Mouse (Mus musculus) lung, postnatal 0 days (tissue): ENCODE data around the gene Gm49450. TPM values are rescaled to one million over a fixed set of nuclear protein-coding genes. Genes with fewer than 3 reads are reported as not detected.
"Not testable (repeated sequence)": the region's sequence is repeated elsewhere in the genome, so short reads cannot be mapped to it uniquely, and the experiment has no call there.

Experiments used
- ATAC-seq: fragments of 200-750 bp; cut with Nextera tagmentation; 2 replicates; pipeline ENCODE4 v1.8.0; 2017; ENCODE audit warnings: moderate library complexity
- DNase-seq: peaks from one replicate; pipeline ENCODE4 v3.0.0-alpha.2; 2016; ENCODE audit warnings: low spot score
- H3K27ac ChIP-seq: fragments of 300-500 bp; sonication (generic); 2 replicates; pipeline ENCODE4 v1.5.1; 2014; ENCODE audit warnings: antibody characterized with exemption, mild to moderate bottlenecking, low read length, mixed read lengths
- H3K27me3 ChIP-seq: fragments of 300-500 bp; sonication (generic); replicated peaks from 2 replicates; pipeline ENCODE4 v1.6.1; 2014; ENCODE audit warnings: low read length, mixed read lengths; ENCODE audit not compliant: insufficient read depth
- H3K36me3 ChIP-seq: fragments of 300-500 bp; sonication (generic); 2 replicates; pipeline ENCODE4 v1.6.1; 2014; ENCODE audit warnings: low read length, mixed read lengths; ENCODE audit not compliant: insufficient read depth
- H3K4me1 ChIP-seq: fragments of 300-500 bp; sonication (generic); 2 replicates; pipeline ENCODE4 v1.6.1; 2014; ENCODE audit warnings: antibody characterized with exemption, low read depth, low read length, mixed read lengths; ENCODE audit not compliant: insufficient read depth
- H3K4me2 ChIP-seq: fragments of 300-500 bp; sonication (generic); replicated peaks from 2 replicates; pipeline ENCODE4 v1.6.1; 2014; ENCODE audit warnings: low read depth, mild to moderate bottlenecking, low read length, moderate library complexity, mixed read lengths
- H3K4me3 ChIP-seq: fragments of 300-500 bp; sonication (generic); 2 replicates; pipeline ENCODE4 v1.5.1; 2014; ENCODE audit warnings: low read depth, low read length
- H3K9ac ChIP-seq: fragments of 300-500 bp; sonication (generic); replicated peaks from 2 replicates; pipeline ENCODE4 v1.6.1; 2014; ENCODE audit warnings: low read depth, mild to moderate bottlenecking
- H3K9me3 ChIP-seq: fragments of 300-500 bp; sonication (generic); 2 replicates; pipeline ENCODE4 v1.6.1; 2016; ENCODE audit warnings: low read length, mixed read lengths
- CTCF ChIP-seq: IDR thresholded peaks from 2 replicates; pipeline ENCODE4 v1.5.1; 2016; ENCODE audit warnings: antibody characterized with exemption, mild to moderate bottlenecking
- EP300 ChIP-seq: IDR thresholded peaks from 2 replicates; pipeline ENCODE4 v1.6.1; 2016; ENCODE audit warnings: antibody characterized with exemption, mild to moderate bottlenecking, control low read depth
- WGBS: fragments of 180-500 bp; shearing (Covaris S2); extraction: QIAGEN DNeasy Blood & Tissue Kit; methylation state at CpG from one replicate; pipeline ENCODE4 v1.1.7; 2014; 5-methylcytosine and 5-hydroxymethylcytosine counted together
- polyA plus RNA-seq: library from polyadenylated mRNA; unstranded; fragments of >200 nt; fragmentation: Nextera tagmentation; extraction: Ambion mirVana; gene quantifications from 2 replicates; pipeline ENCODE4 v1.2.1, GENCODE M21; 2015

Gm49450 gene
- polyA plus RNA-seq, 1 experiment from 2014 or later: not detected

GRCm38 (mm10) chr15:98928598-98929240 is 24.6 kb downstream of the Gm49450 start:
- Histone ChIP-seq H3K27ac (no peak overlapping the region), H3K4me2 (0 out of 2 replicates have a peak overlapping the region, but pooled peaks have one; percentile 11), H3K36me3 (no peaks in the 10 kb centered on the region), H3K4me1 (no peaks in the 10 kb centered on the region; the same call in 1 of the 2 replicates), H3K9me3 (no peaks in the 10 kb centered on the region), H3K9ac (no peak overlapping the region), H3K27me3 (no peaks in the 10 kb centered on the region), H3K4me3 (no peak overlapping the region)
- 12% methylated on average over 13 of the region's 13 CpGs for WGBS
- DNase-seq (peak; percentile 96), ATAC-seq (peak; percentile 83)
- peak; percentile 85 for TF ChIP-seq CTCF
- no peak for TF ChIP-seq EP300

- DNase-seq: no peak
- WGBS: 71% methylated on average over 5 of the region's 5 CpGs
- Histone ChIP-seq H3K4me1 (no peaks in the 10 kb centered on the region), H3K4me2 (no peak overlapping the region), H3K9ac (no peak overlapping the region), H3K36me3 (no peaks in the 10 kb centered on the region), H3K4me3 (no peak overlapping the region), H3K27me3 (no peaks in the 10 kb centered on the region), H3K9me3 (no peaks in the 10 kb centered on the region), H3K27ac (no peak overlapping the region)
- TF ChIP-seq EP300 (no peak), CTCF (no peak)
- no peak for ATAC-seq
Measured at GRCm38 (mm10) chr15:98927566-98927965, 25.8 kb downstream of the Gm49450 start.

DNA sequence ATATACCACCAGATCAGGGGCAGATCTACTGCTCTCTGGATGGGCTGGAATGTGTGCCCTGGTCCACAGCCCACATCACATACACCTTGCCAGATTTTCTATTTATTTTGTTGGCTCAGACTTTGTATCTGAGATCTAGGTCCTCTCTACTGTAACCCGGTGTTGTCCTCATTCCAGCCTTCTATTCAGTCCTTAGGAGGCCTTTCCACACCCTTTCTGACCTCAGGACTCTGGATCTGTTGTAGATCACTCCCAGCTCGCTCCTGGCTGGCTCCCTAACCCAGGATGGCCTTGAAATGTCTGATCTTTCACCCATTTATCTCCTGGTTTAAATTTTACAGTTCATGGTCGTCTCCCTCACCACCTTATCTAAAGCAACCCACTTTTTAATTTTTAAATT is 28.7 kb downstream of the Gm49450 start:
- DNase-seq (no peak), ATAC-seq (no peak)
- no peaks in the 10 kb centered on the region for H3K9me3 ChIP-seq
- 49% methylated on average over 3 of the region's 3 CpGs for WGBS
- no peak overlapping the region for H3K27ac ChIP-seq
- no peak overlapping the region for H3K4me3 ChIP-seq
- no peaks in the 10 kb centered on the region for H3K36me3 ChIP-seq
- no peaks in the 10 kb centered on the region for H3K4me1 ChIP-seq
- TF ChIP-seq EP300: no peak
- TF ChIP-seq CTCF: no peak
- no peaks in the 10 kb centered on the region for H3K27me3 ChIP-seq
- H3K9ac ChIP-seq: no peak overlapping the region
- H3K4me2 ChIP-seq: no peak overlapping the region

DNA sequence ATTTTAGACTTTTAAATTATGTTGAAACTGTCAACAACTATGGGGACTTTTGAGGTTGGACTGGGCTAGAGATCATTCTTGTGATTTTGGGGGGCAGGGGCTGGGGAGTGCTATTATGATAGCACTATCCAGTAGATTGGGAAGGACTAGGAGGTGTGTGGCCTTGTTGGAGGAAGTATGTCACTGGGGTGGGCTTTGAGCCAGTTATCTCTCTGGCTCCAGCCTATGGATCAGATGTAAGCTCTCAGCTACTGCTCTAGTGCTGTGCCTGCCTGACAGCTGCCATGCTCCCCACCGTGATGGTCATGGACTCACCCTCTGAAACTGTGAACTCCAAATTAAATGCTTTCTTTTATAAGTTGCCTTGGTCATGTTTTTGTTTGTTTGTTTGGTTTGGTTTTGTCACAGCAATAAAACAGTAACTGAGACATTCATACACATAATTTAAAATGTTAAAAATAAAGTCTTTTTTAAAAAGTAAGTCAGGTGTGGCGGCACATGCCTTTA is 30.3 kb downstream of the Gm49450 start:
- no peaks in the 10 kb centered on the region for H3K9me3 ChIP-seq
- no peaks in the 10 kb centered on the region for H3K4me1 ChIP-seq
- TF ChIP-seq CTCF (no peak), EP300 (no peak)
- H3K9ac ChIP-seq: no peak overlapping the region
- H3K36me3 ChIP-seq: no peaks in the 10 kb centered on the region
- ATAC-seq (no peak), DNase-seq (no peak)
- H3K27me3 ChIP-seq: no peaks in the 10 kb centered on the region
- no peak overlapping the region for H3K4me2 ChIP-seq
- H3K27ac ChIP-seq: no peak overlapping the region
- 75% methylated on average over 2 of the region's 2 CpGs for WGBS
- H3K4me3 ChIP-seq: no peak overlapping the region

GRCm38 (mm10) chr15:98922581-98922980 is 30.8 kb downstream of the Gm49450 start:
- Histone ChIP-seq H3K4me1 (no peaks in the 10 kb centered on the region), H3K9ac (no peak overlapping the region), H3K4me2 (no peak overlapping the region), H3K36me3 (no peaks in the 10 kb centered on the region), H3K4me3 (no peak overlapping the region), H3K27me3 (no peaks in the 10 kb centered on the region), H3K27ac (no peak overlapping the region), H3K9me3 (no peaks in the 10 kb centered on the region)
- DNase-seq: peak; percentile 57
- TF ChIP-seq CTCF: no peak
- TF ChIP-seq EP300: no peak
- ATAC-seq: no peak
- WGBS: 20% methylated on average over 3 of the region's 3 CpGs

DNA sequence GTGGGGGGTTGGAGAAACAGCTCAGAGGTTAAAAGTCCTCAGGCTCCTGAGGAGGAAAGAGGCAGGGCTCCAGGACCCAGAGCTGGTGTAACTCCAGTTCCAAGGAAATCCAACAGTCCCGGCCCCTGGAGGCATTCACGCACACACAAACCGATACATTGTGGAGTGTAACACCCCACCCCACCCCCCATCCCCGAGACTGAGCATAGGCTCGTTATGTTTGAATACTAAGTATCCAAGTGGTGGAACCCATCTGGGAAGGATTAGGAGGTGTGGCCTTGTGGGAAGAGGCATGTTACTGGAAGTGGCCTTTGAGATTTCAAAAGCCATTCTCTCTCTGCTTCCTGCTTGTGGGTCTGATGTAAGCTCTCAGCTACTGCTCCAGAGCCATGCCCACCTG is 31.8 kb downstream of the Gm49450 start:
- H3K4me1 ChIP-seq: peaks cover 3% of the 10 kb centered on the region; the same call in 1 of the 2 replicates
- ATAC-seq: no peak
- WGBS: 83% methylated on average over 5 of the region's 5 CpGs

GRCm38 (mm10) chr15:98918499-98918895 is 34.9 kb downstream of the Gm49450 start:
- not testable (repeated sequence) for DNase-seq, H3K36me3 ChIP-seq, H3K9me3 ChIP-seq, H3K4me1 ChIP-seq, ATAC-seq, H3K27me3 ChIP-seq
- Histone ChIP-seq H3K27ac (peak overlapping the region; percentile 74; the same call in 1 of the 2 replicates), H3K4me2 (peak overlapping the region; percentile 48), H3K9ac (0 out of 2 replicates have a peak overlapping the region, but pooled peaks have one; percentile 6), H3K4me3 (peak overlapping the region; percentile 19; the same call in 1 of the 2 replicates)
- 18% methylated on average over 8 of the region's 8 CpGs for WGBS

More for the DNA sequence above, 31.8 kb downstream of the Gm49450 start:
- H3K27ac ChIP-seq: no peak overlapping the region
- no peaks in the 10 kb centered on the region for H3K36me3 ChIP-seq
- H3K9ac ChIP-seq: no peak overlapping the region
- DNase-seq: no peak
- H3K27me3 ChIP-seq: no peaks in the 10 kb centered on the region
- no peak overlapping the region for H3K4me3 ChIP-seq
- no peaks in the 10 kb centered on the region for H3K9me3 ChIP-seq
- no peak for TF ChIP-seq CTCF
- H3K4me2 ChIP-seq: no peak overlapping the region
